Mouse (Mus musculus) ovary, postnatal 36 days (tissue): ENCODE results near the gene Lhb.
A peak's percentile ranks its signal among the peaks of the same experiment; 100 is the strongest.

Experiments used
- DNase-seq: peaks from one replicate; pipeline ENCODE4 v3.0.0; 2022; ENCODE audit warnings: low spot score, mixed read lengths

Lhb gene

GRCm38 (mm10) chr7:45413864-45414739 lies 6.5 kb upstream of the Lhb start:
- DNase-seq, result no peak

- no peak for DNase-seq
Observed at GRCm38 (mm10) chr7:45414740-45415224, 5.8 kb upstream of the Lhb start.

- DNase-seq, result no peak
Observed at GRCm38 (mm10) chr7:45415636-45416035, 5.0 kb upstream of the Lhb start.

- no peak for DNase-seq
Observed at GRCm38 (mm10) chr7:45417962-45418492, 2.6 kb upstream of the Lhb start.

- no peak for DNase-seq
Observed at GRCm38 (mm10) chr7:45419859-45420614, 583 bp upstream of the Lhb start.

- DNase-seq, result no peak
Observed at GRCm38 (mm10) chr7:45421194-45421593, 574 bp downstream of the Lhb start.

GRCm38 (mm10) chr7:45426556-45426955 lies 5.9 kb downstream of the Lhb start:
- DNase-seq, result no peak

- DNase-seq, result no peak
Observed at GRCm38 (mm10) chr7:45433835-45434202, 13.2 kb downstream of the Lhb start.

GRCm38 (mm10) chr7:45434203-45435015 lies 13.8 kb downstream of the Lhb start, which contains the start of gene Gys1:
TSS of gene Gys1 (plus strand) at chr7:45434844.
- DNase-seq, result peak; percentile 100

GRCm38 (mm10) chr7:45435038-45435437 lies 14.4 kb downstream of the Lhb start:
- no peak for DNase-seq

- no peak for DNase-seq
Observed at GRCm38 (mm10) chr7:45436444-45436843, 15.8 kb downstream of the Lhb start.

- DNase-seq, result no peak
Observed at GRCm38 (mm10) chr7:45437046-45437445, 16.4 kb downstream of the Lhb start.

GRCm38 (mm10) chr7:45437521-45438276 lies 17.1 kb downstream of the Lhb start, which contains the start of gene Ruvbl2:
TSS of gene Ruvbl2 (minus strand) at chr7:45438096.
- peak; percentile 24 for DNase-seq

- no peak for DNase-seq
Observed at GRCm38 (mm10) chr7:45443526-45444420, 23.2 kb downstream of the Lhb start.

- DNase-seq, result no peak
Observed at GRCm38 (mm10) chr7:45446589-45446988, 26.0 kb downstream of the Lhb start.

GRCm38 (mm10) chr7:45447325-45447990 lies 26.8 kb downstream of the Lhb start:
- DNase-seq, result no peak

- no peak for DNase-seq
Observed at GRCm38 (mm10) chr7:45449974-45450373, 29.4 kb downstream of the Lhb start.

GRCm38 (mm10) chr7:45451344-45451982 lies 30.8 kb downstream of the Lhb start:
- DNase-seq, result peak; percentile 81

- DNase-seq, result no peak
Observed at GRCm38 (mm10) chr7:45454971-45455370, 34.4 kb downstream of the Lhb start.
